Mouse (Mus musculus): ENCODE data around the gene Depdc1a.

- TF ChIP-seq CTCF (IDR thresholded peaks at IDR 0.05; ENCODE audit: extremely low read depth, insufficient read length, insufficient replicate concordance, low read depth, low read length), result no peak
- no peak for TF ChIP-seq POLR2A (IDR thresholded peaks at IDR 0.05; ENCODE audit: low read depth, low read length)
Observed at GRCm38 (mm10) chr3:159528563-159528962, 33.3 kb downstream of the Depdc1a start.

All from small intestine, adult 2 months (tissue).